Mouse (Mus musculus) urinary bladder, postnatal 10 days (tissue): ENCODE data around the gene Slc12a8.

ENCODE experiments used
- DNase-seq: peaks from one replicate; pipeline ENCODE4 v3.0.0; 2022; ENCODE audit warnings: low spot score

Slc12a8 gene

GRCm38 (mm10) chr16:33698277-33698790 is 181.2 kb downstream of the Slc12a8 start:
- no peak for DNase-seq

DNA sequence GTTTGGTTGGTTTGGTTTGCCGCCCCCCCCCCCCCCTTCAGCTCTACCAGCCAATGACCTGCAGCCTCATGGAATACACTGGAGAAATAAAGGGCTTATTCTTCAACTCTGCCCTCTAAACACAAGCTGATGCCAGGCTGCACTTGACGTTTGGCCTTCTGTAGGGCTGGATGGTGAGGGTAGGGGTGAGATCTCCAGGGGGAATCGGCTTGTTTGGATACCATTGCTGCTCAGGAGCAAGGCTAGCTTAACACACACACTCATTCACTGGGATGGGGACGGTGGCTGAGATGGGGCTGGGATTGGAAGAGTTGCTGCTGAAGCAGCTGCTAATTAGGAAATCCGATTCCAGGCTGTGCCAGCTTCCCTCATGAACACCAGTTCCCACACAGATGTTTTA is 183.5 kb downstream of the Slc12a8 start:
- no peak for DNase-seq

DNA sequence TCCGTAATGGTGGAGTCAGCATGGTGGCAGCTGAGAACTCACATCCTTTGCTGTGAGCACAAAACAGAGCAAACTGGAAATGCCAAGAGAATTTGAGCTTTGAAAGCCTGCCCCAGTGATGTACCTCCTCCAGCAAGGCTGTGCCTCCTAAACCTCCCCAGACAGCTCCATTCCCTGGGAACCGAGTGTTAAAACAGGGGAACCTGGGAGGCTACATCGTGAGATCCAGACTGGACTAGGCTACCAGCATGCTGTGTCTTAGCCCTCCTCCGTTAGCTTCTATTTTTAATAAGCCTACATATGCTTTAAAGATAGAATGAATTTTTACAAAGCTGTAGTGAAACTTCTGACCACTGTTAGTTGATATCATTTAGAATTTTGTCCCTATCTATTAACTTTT is 184.7 kb downstream of the Slc12a8 start:
- DNase-seq, result no peak

DNA sequence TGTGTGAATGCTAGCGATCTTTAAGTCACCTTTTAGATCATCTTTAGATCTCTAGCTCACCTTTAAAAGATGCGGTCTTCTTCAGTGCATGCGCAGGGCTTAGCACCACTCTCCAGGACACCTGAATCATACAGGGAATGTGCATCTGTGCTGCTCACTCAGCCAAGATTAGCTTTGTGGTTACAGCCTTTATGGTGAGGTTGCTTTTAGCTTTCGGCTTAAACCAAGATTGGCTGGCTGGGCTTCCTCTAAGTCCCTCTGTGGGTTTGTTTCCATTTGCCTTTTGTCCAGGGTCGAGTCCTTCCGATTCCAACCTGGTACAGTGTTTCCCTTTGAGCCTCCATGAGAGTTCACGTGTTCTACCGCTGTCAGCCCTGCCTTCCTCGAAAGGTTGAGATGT is 187.2 kb downstream of the Slc12a8 start:
- DNase-seq, result no peak

GRCm38 (mm10) chr16:33705258-33705657 is 188.1 kb downstream of the Slc12a8 start:
- DNase-seq, result no peak

DNA sequence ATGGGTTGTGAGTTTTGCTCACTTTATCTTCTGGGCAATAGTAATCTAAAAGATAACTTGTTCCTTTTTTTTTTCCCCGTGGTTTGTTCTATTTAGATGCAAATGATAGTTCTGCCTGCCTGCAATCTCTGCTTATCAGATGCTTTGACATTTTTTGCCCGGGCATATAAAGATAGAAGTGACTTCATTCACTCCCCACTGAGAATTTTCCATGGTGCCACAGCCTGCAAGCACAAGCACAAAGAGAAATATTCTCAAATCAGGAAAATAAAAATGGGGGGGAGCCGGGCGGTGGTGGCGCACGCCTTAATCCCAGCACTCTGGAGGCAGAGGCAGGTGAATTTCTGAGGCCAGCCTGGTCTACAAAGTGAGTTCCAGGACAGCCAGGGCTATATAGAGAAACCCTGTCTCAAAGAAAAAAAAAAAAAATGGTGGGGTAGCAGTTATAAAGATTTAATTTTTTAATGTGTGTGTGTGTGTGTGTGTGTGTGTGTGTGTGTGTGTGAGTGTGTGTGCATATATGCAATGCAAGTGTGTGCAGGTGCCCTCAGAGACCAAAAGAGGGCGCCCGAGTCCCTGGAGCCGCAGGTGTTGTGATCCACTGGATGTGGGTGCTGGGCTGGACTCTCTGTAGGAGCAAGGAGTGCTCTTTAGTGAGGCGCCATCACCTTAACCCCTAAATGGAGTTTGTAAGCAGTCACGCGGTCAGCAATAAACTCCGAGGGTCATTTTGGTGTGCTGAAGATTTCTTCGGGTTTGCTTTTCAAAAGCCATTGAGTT is 189.2 kb downstream of the Slc12a8 start:
- no peak for DNase-seq

DNA sequence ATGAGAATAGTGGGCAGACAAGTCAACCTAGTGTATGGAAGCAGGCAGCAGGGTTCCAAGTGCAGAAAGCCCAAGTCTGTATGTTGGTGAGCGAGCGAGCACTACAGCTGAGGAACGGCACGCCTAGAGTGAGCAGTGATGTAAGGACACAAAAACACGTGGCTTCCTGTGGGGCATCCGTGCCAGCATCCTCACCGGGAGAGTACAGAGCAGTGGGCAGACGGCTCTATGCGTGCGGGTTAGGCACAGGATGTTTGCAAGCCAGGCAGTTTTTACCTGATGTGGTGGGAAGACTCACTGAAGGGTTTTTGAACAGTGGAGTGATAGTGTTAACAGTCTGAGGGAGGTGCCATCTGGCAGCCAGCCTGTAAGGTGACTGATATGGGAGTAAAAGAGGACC is 190.9 kb downstream of the Slc12a8 start:
- DNase-seq, result no peak

GRCm38 (mm10) chr16:33708585-33709397 is 191.7 kb downstream of the Slc12a8 start:
- no peak for DNase-seq
